Mouse (Mus musculus): ENCODE measurements at regions not wholly inside any gene's neighbourhood (a gene's known extent, or its start where the extent isn't known, plus 50 kb on each side); places are given as distances from the start of the nearest gene placed in this dataset.
"Not testable (repeated sequence)": the region's sequence is repeated elsewhere in the genome, so short reads cannot be mapped to it uniquely, and the experiment has no call there.

GRCm38 (mm10) chr1:143265216-143265615, 375.2 kb upstream of the B3galt2 start:
- DNase-seq (ENCODE audit: low spot score): no peak

DNA sequence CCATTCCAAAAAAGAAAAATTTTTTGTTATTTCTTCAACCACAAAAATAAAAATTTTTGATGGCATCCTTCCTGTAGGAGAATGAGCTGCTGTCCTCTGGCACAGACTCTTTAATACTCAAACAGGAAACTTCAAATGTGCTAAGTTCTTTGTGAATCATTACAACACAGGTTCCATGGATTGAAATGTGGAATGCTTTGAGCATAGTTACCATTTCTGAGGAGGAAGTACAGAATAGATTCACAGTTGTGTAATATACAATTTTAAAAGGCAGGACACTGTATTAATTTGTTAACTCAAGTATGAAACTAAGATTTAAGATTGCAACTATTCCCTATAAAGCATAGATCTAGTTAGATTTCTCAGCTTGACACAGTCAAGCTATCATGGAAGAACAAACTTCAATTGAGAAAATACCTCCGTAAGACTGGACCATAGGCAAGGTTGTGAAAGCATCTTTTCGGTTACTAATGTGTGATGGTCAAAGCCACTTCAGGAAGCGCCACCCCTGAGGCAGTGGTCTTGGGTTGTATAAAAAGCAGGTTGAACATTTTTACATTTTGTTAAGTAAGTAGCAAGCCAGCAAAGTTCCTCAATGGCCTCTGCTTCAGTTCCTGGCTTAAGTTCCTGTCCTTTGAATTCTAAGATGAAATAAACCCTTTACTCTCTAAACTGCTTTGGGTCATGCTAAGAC, 354.0 kb upstream of the B3galt2 start:
- no peak for DNase-seq (ENCODE audit: low spot score)

GRCm38 (mm10) chr1:143287448-143287847, 353.0 kb upstream of the B3galt2 start:
- no peak for DNase-seq (ENCODE audit: low spot score)

- no peak for DNase-seq (ENCODE audit: low spot score)
These were observed 343.9 kb upstream of the B3galt2 start for GRCm38 (mm10) chr1:143296555-143296954.

- no peak for DNase-seq (ENCODE audit: low spot score)
These were observed 333.1 kb upstream of the B3galt2 start for GRCm38 (mm10) chr1:143307379-143307778.

DNA sequence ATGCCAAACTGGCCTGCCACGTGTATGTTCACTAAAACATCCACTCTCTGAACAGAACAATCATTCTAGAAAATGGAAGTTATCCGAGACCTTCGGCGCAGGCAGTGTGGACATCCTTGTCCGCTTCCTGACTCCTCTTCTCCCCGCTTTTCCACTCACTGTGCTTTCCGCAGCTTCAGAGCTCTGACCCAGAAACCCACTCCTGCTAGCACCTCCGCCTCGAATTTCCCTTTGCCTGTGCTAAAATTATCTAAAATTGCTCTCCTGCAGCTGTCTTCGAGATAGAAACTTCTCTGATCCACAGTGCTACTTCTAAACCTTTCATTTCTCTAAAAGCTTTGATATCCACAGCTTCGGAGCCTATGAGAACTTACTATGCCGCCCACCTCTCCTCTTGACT, 322.1 kb upstream of the B3galt2 start:
- DNase-seq (ENCODE audit: low spot score): no peak

DNA sequence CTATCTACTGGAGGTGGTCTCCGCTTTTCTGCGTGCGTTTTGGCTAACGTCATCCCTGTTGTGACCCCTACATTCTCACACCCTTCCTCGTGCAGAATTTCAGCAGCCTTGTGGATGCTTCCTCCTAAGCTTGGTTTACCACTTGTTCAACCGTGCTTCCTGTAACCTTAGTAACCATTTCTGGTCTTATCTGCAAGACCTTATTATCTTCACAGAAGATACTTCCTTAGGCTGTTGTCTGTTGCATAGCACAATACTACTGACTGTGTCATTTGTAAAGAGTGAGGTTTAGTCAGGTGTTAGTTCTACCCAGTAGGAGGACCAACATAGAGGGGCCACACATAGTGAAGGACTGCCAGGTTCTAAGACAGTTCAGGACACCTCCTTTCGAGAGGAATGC, 320.9 kb upstream of the B3galt2 start:
- no peak for DNase-seq (ENCODE audit: low spot score)

- DNase-seq (ENCODE audit: low spot score): no peak
These were observed 289.1 kb upstream of the B3galt2 start for GRCm38 (mm10) chr1:143351388-143351787.

DNA sequence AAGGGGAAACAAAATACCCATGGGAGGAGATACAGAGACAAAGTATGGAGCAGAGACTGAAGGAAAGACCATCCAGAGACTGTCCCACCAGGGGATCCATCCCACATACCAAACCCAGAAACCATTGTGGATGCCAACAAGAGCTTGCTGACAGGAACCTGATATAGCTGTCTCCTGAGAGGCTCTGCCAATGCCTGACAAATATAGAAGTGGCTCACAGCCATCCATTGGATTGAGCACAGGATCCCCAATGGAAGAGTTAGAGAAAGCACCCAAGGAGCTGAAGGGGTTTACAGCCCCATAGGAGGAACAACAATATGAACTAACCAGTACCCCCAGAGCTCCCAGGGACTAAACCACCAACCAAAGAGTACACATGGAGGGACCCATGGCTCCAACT, 280.2 kb upstream of the B3galt2 start:
- DNase-seq (ENCODE audit: low spot score): not testable (repeated sequence)

GRCm38 (mm10) chr1:143391851-143392250, 248.6 kb upstream of the B3galt2 start:
- DNase-seq (ENCODE audit: low spot score): no peak
